Mouse (Mus musculus) gastrocnemius, postnatal 10 days (tissue): ENCODE results near the gene Cacul1. TPM values are rescaled to one million over a fixed set of nuclear protein-coding genes. Genes with fewer than 3 reads are reported as not detected.
A peak's percentile ranks its signal among the peaks of the same experiment; 100 is the strongest.
"Not testable (repeated sequence)": the region's sequence is repeated elsewhere in the genome, so short reads cannot be mapped to it uniquely, and the experiment has no call there.

ENCODE experiments used
- DNase-seq: peaks from one replicate; pipeline ENCODE4 v3.0.0; 2021; ENCODE audit warnings: mixed read lengths
- long read RNA-seq, 2 experiments: library from polyadenylated mRNA; stranded (forward); transcript quantifications; one replicate each; pipeline ENCODE4 v2.0.0; 2021
- total RNA-seq, 2 experiments: library from RNA; stranded (reverse); gene quantifications; 2 replicates each; pipeline ENCODE4 v1.2.3; 2021

Gene Cacul1
- 10 to 100 TPM; 26.7 to 28.6 TPM for total RNA-seq
- long read RNA-seq, experiment 1, full-length matches to known transcripts, result 6 of 21 reads
- long read RNA-seq, experiment 1, partial matches to known transcripts, result 0 of 21 reads
- long read RNA-seq, experiment 1, other reads (novel, unspliced or antisense), result 15 of 21 reads
- long read RNA-seq, experiment 2, full-length matches to known transcripts, result 7 of 19 reads
- long read RNA-seq, experiment 2, partial matches to known transcripts, result 0 of 19 reads
- long read RNA-seq, experiment 2, other reads (novel, unspliced or antisense), result 12 of 19 reads

DNA sequence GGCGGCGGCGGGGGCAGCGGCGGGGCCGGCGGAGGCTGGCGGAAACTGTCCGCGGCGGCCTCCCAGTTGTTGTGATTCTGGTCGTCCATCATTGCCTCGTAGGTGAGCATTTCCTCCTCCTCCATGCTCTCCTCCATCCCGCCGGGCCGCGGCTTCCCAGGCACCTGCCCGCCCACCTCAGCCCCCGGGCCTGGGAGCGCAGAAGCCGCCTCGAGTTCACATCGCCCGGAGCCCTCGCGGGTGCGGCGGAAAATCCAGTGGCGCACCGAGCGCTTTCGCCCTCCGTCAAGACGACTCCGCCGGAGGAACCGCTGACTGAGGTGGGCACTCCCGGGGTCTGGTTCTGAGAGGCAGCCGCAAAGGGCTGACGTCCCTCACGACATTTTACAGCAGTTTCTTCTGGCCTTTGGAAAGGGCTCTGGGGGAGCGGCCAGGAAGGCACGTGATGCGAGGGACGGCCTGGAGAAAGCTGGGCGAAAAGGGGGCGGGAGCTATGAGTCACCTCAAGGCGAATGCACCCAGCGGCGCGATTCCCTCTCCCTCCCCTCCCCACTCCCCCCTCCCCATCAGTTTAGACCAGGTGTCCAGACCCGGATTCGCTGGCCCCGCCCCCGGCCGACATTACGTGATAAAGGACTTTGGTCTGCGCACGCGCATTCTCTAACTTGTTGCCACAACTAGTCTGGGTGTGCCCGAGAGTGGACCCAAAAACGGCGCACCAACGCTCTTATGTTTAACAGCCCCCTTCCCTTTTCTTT, at the start of gene Cacul1:
Cacul1 (minus strand) TSS at position 444 of the 758 bp plus-strand sequence.
- peak; percentile 95 for DNase-seq

DNA sequence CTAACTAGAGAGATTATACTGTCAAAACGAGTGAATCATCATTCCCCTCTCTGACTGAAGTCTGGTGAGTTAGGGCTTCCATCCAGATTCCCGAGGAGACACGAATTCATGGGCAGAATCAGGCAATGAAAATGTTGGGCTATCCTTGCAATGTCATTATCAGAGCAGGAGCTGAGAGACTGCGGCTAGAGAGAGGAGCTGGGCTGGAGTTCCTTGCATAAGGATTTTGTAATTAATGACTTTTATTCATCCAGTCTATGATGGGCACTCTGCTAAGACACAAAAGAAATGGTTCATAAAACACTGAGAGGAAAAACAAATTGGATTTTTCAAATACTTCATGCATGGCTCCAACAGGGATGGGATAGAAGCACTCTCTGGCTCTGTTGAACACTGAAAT, 38.6 kb upstream of the Cacul1 start:
- DNase-seq, result no peak

DNA sequence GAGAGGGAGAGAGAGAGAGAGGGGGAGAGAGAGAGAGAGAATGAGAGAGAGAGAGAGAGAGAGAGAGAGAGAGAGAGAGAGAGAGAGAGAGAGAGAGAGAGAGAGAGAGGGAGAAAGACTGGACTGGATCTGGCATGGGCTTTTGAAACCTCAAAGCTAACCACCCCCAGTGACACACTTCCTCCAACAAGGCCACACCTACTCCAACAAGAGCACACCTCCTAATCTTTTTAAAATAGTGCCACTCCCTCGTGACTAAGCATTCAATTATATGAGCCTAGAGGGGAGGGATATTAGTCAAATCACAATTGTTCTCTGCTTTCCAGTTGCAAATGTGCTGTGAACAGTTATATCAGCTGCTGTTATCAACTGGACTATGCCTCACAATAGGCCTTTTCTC, 36.2 kb upstream of the Cacul1 start:
- DNase-seq, result no peak

DNA sequence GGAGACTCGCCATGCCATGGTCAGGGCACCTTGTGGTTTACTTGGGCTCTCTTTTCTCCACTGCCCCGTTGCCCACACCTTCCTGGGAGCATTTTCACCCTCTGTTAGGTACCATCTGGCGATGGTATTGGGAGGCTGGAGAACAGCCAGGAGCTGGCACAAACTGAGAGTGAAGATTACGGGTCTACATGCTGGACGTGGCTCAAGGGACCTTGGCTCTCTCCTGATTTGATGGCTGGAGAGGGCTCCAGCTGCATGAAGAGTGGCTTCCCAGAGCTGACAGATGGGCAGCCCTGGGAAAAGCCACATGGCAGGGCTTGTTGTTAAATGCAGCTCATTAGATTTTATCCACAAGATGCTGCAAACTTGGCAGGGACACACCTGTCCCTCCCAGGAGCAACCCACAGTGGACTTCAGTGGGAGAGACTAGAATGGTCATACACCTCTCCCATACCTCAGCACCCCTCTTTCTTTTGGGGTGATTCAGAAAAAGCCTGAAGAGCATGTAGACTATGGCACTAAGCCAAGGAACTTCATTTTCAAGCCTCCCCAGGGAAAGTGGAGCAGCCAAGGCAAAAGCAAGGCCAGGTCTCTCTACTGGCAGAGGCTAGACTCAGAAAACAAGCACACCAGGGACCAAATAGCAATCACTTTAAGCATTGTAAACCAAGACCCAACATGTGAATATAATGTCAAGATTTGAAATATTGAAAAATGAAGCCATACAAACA, 34.8 kb upstream of the Cacul1 start:
- DNase-seq, result peak; percentile 29

DNA sequence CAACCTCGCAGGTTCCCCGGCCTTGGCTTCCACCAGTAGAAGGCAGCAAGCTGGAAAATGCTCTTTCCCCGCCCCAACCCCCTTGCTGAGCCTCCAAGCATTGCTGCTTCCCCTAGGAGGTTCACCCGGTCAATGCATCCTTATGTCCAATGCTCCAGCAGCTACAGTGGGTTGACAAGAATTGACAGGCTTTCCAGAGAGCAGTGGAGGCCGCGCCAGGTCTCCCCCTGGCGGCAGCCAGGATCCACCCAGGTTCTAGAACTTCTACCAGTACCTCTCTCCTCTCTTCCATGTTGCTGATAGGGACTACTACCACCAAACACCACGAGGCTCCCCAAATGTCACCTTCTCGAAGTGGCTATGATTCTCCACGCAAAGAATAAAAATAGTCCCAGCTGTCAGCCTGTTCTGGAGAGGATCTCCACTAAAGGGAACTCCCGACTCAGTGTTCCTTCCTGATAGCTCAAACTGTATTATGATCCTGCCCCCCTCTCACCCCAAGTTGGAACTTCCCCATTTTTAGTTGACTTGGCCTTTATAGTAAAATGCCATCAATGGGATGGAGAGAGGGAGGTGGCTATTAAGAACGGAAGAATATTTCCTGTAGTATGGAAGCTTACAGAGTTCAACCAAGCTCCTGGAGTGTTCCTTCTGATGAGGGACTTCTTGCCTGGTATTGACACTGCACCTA, 30.8 kb upstream of the Cacul1 start:
- DNase-seq, result peak; percentile 15

DNA sequence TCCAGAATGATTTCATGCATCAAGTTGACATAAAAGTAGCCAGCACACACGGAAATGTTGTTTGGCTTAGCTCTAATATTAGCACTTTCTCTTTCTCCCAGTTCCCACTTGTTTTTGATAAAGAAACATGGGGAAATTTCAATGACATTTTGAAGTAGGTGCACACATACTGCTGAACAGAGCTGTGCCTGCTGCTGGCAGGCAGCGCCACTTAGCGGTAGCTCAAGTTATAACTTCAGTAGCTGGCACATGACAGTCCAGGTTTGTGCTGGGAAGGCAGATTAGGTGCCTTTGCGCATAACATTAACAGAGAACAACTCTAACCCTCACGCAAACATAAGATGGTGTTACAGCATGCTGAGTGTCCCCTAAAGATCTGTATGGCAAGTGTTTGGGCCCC, 27.9 kb upstream of the Cacul1 start:
- peak; percentile 21 for DNase-seq

DNA sequence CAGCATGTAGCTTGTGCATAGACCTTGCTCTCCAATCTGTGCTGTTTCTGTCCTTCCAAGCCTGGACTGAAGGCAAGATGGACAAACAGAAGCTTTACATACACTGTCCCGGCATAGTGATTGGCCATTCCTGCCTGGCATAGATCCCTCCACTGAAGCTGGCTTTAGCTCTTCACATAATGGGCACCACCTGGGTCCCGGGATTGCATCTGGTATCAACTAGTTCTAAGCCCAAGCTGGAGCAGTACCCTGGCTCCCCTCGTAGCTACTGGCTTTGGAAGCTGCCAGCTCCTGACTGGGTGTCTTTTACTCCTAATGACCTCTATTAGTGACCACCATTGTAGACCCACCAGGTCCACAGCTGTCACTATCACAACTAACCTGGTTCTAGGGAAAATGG, 22.8 kb upstream of the Cacul1 start:
- no peak for DNase-seq

DNA sequence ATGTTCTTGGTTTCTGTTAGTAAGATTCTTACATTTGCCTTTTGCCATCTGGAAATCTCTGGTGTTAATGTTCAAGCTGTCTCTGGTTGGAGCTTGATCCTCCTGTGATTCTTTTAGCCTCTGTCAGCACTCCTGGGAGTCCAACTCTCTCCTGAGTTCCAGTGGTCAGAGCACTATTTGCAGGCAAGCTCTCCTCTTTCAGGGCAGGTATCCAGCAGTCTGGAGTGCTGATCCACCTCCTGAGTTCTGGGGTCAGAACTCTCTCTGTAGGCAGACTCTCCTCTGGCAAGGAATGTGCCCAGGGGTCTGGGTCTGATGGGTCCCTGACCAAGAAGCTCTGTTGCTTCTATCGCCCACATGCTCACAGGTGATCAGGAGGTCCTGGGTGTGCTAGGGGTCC, 21.2 kb upstream of the Cacul1 start:
- DNase-seq, result not testable (repeated sequence)

DNA sequence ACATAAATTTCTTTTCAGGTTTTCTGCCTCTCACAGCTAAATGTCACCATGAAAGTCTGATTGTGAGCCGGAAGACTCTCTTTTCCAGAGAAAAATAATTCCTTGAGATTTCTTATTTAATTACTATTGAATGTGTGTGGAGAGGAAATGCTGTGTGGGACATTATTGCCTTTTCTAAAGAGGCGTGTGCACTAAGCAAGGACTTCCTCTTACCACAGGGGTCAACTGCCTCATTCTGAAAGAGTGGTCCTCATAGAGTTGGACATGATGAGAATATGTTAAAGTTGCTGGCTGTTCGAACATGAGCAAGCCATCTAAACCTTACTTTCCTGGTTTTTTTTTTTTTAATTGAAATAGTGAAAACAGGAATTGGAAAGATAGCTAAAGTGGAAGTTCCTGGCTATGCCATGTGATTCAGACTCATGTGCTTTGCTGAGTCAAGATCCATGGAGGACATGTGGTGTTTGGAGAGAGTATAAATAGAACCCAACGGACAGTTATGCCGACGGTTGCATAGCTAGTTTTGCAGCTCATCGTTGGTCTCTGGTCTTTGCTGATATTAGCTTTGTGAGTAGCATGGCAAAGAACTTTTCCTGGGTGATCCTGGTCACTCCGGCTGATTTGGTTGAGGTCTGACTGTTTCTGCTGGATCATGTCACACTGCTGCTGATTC, 17.3 kb upstream of the Cacul1 start:
- DNase-seq, result no peak

DNA sequence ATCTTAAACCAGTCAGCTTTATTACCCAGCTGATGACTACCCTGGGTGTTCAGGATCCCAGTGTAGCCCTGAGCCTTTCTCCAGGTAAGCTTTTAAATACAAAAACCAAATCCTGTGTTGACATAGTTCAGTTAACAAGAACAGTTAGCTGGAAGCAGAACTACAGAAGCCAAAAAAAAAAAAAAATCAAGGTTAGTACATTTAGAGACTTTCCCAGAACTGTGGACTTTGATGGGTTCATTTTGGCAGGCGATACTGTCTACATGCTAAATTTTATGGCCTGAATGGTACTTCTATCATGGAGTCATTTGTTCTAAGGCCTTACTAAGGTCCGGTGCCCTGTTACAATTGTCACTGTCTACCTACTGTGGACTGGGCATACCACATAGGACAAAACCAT, 8.8 kb upstream of the Cacul1 start:
- DNase-seq, result no peak

DNA sequence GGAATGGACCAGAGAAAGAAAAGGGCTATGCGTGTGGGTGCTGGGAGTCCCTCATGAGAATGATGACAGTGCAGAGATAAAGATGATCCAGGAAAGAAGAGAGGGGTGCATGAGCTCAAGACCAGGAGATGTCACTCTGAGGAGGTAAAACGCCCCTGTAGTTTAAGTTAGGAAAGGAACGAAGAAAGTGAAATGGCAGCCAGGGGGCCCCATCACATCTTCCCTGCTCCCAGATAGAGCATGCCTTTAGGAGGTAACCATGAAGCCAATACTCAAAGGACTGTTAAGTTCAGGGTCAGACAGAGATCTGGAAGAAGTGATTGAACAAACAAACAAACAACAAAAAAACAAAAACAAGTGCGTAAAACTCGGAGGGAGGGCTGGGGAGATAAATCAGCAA, 5.8 kb upstream of the Cacul1 start:
- DNase-seq, result no peak

DNA sequence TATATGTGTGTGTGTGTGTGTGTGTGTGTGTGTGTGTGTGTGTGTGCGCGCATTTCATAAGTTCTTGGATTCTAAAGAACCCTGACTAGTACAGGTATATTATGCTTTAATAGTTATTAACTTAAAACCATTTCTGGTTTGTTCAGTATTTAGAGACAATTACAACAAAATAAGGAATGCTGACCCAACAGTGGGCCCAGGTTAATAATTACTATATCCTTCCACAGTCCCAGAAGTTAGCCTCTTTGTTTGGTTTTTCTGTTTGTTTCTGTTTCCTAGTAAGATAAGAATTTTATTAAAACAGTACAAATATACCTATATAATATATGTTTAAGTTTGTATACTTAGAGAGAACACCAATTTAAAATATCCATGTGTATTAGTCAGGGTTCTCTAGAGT, 2.4 kb upstream of the Cacul1 start:
- DNase-seq, result no peak

DNA sequence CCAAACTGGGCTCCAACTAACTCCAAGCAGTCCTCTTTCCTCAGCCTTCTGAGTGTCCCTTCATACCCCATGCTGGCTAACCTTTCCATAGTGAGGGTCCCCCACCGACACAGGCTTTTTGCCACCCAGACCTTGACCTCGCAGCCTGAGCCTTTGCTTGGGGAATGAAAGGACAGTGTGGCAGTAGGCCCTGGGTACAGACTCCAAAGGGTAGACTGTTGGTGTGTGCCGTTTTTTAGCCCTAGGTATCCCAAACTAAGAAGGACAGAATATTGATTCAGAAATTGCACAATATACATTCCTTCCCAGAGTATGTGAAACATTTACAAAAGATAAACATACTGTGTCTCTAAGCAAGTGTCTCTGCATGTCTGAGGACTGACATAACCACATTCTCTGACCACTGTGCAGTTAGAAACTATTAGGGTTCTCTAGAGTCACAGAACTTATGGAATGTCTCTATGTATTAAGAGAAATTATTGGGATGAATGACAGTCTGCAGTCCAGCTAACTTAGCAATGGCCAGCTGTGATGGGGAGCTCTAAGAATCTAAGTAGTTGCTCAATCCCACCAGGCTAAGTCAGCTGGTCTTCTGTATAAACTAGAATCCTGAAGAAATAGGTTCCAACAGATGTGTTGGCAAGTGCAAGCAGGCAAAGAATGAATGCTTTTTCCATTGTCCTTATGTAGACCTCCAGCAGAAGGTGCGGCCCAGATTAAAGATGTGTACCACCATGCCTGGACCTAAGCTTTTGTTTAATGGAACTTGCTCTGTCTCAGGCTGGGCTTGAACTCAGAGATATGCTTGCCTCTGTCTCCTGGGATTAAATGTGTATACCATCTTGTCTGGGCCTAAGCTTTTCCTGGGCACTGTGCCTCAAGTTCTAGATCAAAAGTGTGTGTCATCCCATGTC, 809 bp upstream of the Cacul1 start:
- DNase-seq, result no peak

DNA sequence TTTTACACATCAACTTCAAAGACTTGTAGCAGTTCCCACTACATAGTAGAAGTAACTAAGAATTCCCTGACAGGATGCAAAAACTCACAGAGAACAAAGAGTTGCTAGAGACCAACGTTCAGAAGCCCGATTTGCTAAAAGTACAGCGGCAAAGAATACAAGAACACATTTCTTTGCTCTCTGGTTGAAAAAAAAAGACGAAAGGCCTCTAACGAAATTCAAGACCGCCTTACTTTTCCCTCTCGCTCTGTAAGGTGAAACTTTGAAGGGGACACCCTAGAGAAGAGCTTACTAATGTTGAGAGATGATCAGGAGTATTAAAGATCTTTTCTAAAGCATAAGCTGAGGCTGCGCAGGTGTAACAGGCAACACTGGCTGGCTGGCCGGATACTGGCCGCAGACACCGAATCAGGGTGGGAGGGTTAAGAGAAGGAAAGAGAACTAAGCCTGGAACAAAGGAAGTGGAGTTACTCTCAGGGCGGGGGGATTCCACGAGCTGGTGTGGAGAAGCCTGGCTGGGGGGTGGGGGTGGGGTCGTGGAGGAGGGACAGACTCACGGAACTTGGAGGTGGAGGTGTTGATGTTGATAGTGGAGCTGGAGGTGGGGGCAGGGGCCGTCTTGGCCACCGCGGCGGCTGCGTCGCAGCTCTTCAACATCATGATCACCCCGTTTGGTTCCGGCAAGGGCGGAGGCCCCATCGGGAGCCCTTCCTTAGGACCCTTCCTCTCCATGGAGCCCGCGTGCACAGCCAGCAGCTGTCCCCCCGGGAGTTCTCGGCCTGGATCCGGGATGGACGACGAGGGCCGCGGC, 849 bp downstream of the Cacul1 start:
- peak; percentile 44 for DNase-seq

DNA sequence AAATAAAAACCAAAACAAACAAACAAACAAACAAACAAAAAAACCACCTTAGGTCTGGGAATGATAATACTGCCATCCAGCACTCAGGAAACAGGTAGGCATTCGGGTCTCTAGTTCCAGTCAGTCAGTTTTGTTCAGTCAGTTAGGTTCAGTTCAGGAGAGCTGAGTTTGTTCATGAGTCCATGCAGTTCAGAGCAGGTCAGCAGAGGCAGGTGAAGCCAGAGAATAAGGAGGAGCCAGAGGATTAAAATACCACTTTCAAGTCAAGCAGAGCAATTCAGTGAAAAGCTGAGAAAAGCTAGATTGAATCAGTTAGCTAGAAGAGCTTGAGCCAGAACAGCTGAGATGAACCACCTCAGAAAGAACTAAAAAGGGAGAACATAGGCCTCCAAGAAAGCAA, 4.1 kb downstream of the Cacul1 start:
- no peak for DNase-seq

DNA sequence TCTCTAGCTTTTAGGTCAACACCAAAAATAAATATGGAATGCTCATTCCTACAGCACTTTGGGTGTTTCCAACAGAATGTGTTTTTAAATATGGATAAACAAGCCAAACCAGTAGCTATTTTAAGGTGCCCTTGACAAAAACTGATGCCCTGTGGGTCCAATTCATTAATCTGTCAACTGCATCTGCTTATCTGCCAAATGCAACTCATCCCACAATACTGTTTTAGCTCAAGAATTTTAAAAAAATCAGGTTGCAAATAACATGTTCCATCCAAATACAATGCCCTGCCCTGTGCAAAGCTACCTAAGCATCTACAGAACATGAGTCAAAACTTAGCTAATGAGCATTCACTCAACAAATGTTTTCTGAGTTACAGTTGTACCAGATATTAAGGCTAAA, 20.3 kb downstream of the Cacul1 start:
- no peak for DNase-seq

DNA sequence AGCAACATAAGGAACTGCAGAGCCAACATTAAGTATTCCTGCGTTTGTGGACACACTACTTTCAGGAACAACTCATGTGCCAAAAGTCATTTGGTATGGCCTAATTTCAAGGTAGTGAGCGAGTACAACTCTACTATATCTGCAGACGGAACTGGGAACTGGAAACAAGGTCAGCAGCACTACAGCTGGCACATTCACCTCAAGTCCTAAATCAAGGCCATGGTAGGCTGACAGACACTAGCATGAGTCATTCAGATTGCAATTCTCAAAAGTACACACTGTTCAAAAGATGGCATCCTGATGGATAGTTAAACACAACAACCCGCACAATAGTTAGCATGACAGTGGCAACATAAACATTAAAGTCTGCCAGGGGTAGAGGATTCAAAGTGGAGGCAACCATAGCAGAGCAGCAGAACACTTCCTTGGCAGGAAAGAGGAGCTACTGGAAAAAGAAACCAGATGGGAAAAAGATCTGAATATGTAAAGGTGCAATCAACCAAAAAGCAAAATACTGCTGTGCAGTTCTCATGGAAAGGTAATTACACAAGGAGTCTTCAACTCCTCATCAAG, 25.9 kb downstream of the Cacul1 start:
- no peak for DNase-seq

DNA sequence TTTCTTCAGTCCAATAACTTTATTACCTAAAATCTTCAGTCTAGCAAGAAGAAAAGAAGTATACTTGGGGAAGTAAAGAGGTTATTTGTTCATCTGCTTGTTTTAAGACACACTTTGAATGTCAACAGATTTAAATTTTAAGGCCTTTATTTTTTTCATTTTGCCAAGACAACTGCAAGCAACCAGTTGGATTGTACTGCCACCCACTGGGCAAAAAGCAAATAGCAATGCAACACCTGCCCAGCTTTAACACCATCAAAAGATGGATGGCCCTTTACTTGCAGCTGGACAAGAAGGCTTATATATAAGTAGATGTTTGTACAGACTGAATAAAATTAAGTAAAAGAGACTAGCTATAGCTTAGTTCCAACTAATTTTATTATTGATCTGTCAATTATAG, 27.3 kb downstream of the Cacul1 start:
- peak; percentile 58 for DNase-seq

DNA sequence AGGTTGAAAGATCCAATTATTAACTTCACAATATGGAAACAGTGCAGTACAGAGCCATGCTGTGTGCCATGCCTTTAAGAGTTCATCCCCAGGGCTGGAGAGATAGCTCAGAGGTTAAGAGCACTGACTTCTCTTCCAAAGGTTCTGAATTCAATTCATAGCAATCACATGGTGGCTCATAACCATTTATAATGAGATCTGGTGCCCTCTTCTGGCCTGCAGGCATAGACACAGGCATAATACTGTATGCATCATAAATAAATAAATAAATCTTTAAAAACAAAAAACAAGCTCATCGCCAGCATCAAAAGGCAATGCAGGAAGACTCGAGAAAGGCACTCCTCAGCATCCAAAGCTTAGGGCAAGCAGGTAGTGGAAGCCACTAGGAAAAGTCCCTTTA, 37.5 kb downstream of the Cacul1 start:
- no peak for DNase-seq

DNA sequence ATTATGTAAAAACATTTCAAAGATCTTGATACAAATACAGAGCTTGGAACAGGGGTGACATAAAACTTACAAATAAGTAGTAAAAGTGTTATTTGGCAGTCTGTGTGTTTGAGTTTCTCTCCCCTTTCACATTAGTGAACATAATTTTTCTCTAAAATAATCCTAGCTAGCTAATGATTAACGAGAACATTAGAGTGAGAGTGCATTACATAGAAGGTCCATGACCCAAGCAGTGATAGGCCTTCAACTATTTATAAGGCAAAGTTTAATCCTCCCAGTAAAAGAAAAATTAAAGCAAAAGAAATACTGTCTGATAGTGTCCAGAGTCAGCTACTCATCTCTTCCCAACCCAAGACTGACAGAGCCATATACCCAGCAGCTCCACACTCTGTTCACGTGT, 48.9 kb downstream of the Cacul1 start:
- DNase-seq, result no peak
